Mouse (Mus musculus) stomach, embryonic 14.5 days (tissue): Measurements from ENCODE around the gene Casp4. TPM values are rescaled to one million over a fixed set of nuclear protein-coding genes. Genes with fewer than 3 reads are reported as not detected.

ENCODE experiments used
- ATAC-seq: fragments of 200-750 bp; cut with Nextera tagmentation; 2 replicates; pipeline ENCODE4 v1.8.0; 2017; ENCODE audit warnings: low read depth, moderate TSS enrichment; ENCODE audit not compliant: insufficient number of reproducible peaks, insufficient read depth, low FRiP score
- H3K27ac ChIP-seq: fragments of 300-500 bp; sonication (generic); 2 replicates; pipeline ENCODE4 v1.5.1; 2014; ENCODE audit warnings: mild to moderate bottlenecking, low read length, moderate library complexity, mixed read lengths
- H3K27me3 ChIP-seq: fragments of 300-500 bp; sonication (generic); 2 replicates; pipeline ENCODE4 v1.6.1; 2014; ENCODE audit warnings: low read length, control low read depth, mixed read lengths; ENCODE audit not compliant: control insufficient read depth, insufficient read depth
- H3K36me3 ChIP-seq: fragments of 300-500 bp; sonication (generic); 2 replicates; pipeline ENCODE4 v1.6.1; 2014; ENCODE audit warnings: mild to moderate bottlenecking, control low read depth, low read length, moderate library complexity, mixed read lengths; ENCODE audit not compliant: control insufficient read depth, insufficient read depth
- H3K4me1 ChIP-seq: fragments of 300-500 bp; sonication (generic); 2 replicates; pipeline ENCODE4 v1.6.1; 2014; ENCODE audit warnings: low read length, control low read depth, mixed read lengths; ENCODE audit not compliant: control insufficient read depth, insufficient read depth
- H3K4me2 ChIP-seq: fragments of 300-500 bp; sonication (generic); replicated peaks from 2 replicates; pipeline ENCODE4 v1.6.1; 2014; ENCODE audit warnings: low read depth, low read length, control low read depth
- H3K4me3 ChIP-seq: fragments of 300-500 bp; sonication (generic); 2 replicates; pipeline ENCODE4 v1.5.1; 2014; ENCODE audit warnings: low read depth, low read length, control low read depth
- H3K9ac ChIP-seq: fragments of 300-500 bp; sonication (generic); replicated peaks from 2 replicates; pipeline ENCODE4 v1.6.1; 2014; ENCODE audit warnings: low read depth, mild to moderate bottlenecking, control low read depth, low read length, moderate library complexity, mixed read lengths
- H3K9me3 ChIP-seq: fragments of 300-500 bp; sonication (generic); 2 replicates; pipeline ENCODE4 v1.6.1; 2016; ENCODE audit warnings: low read depth, low read length, control low read depth; ENCODE audit not compliant: control insufficient read depth
- whole genome bisulfite sequencing: fragments of 180-500 bp; shearing (Covaris S2); extraction: QIAGEN DNeasy Blood & Tissue Kit; methylation state at CpG from one replicate; pipeline ENCODE4 v1.1.7; 2014; 5-methylcytosine and 5-hydroxymethylcytosine counted together
- polyA plus RNA-seq: library from polyadenylated mRNA; unstranded; fragments of >200 nt; fragmentation: Nextera tagmentation; extraction: Ambion mirVana; gene quantifications from 2 replicates; pipeline ENCODE4 v1.2.1, GENCODE M21; 2014

Casp4 gene
- polyA plus RNA-seq, 1 experiment from 2014 or later, result 0.93 TPM

GRCm38 (mm10) chr9:5298329-5299131, 10.1 kb upstream of the Casp4 start, which contains the start of gene Casp1:
TSS of gene Casp1 (plus strand) at chr9:5298517.
- WGBS, result 81% methylated on average over 11 of the region's 11 CpGs
- Histone ChIP-seq H3K4me2 (no peak within 1 kb of the TSS), H3K4me3 (no peak within 1 kb of the TSS), H3K9ac (no peak within 1 kb of the TSS), H3K4me1 (no peaks in the 10 kb centered on the region), H3K36me3 (no peaks in the 10 kb centered on the region), H3K9me3 (no peaks in the 10 kb centered on the region), H3K27me3 (no peaks in the 10 kb centered on the region), H3K27ac (no peak within 1 kb of the TSS)
- ATAC-seq, result no peak

- Histone ChIP-seq H3K36me3 (no peaks in the 10 kb centered on the region), H3K9me3 (no peaks in the 10 kb centered on the region)
- 76% methylated on average over 2 of the region's 2 CpGs for WGBS
These were observed 9.6 kb upstream of the Casp4 start for GRCm38 (mm10) chr9:5299132-5299381.

DNA sequence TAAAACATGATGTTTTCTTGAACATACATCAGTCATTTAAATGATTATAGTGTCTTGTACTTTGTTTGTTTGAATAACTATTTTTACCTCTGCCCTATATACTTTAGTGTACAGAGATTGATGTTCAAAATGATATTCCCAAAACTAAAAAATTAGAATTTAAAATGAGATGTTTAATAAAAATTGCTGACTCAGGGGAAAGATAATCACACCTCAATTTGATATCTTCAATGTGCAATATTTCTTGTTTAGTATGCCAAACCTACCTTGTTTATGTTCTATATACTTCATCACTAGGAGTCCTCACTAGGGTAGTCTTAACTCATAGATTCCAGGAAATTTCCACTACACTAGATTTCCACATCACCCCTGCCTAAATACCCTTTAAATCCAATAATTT, 1.5 kb downstream of the Casp4 start:
- H3K27ac ChIP-seq, result no peak overlapping the region
- no peak overlapping the region for H3K4me3 ChIP-seq
- no peaks in the 10 kb centered on the region for H3K9me3 ChIP-seq
- no peaks in the 10 kb centered on the region for H3K27me3 ChIP-seq
- no peak overlapping the region for H3K4me2 ChIP-seq
- no peak for ATAC-seq
- no peaks in the 10 kb centered on the region for H3K4me1 ChIP-seq
- no peak overlapping the region for H3K9ac ChIP-seq
- H3K36me3 ChIP-seq, result no peaks in the 10 kb centered on the region

More at GRCm38 (mm10) chr9:5299132-5299381, 9.6 kb upstream of the Casp4 start:
- H3K4me2 ChIP-seq, result no peak overlapping the region
- ATAC-seq, result no peak
- H3K4me3 ChIP-seq, result no peak overlapping the region
- H3K9ac ChIP-seq, result no peak overlapping the region
- no peaks in the 10 kb centered on the region for H3K4me1 ChIP-seq
- H3K27me3 ChIP-seq, result no peaks in the 10 kb centered on the region
- no peak overlapping the region for H3K27ac ChIP-seq

DNA sequence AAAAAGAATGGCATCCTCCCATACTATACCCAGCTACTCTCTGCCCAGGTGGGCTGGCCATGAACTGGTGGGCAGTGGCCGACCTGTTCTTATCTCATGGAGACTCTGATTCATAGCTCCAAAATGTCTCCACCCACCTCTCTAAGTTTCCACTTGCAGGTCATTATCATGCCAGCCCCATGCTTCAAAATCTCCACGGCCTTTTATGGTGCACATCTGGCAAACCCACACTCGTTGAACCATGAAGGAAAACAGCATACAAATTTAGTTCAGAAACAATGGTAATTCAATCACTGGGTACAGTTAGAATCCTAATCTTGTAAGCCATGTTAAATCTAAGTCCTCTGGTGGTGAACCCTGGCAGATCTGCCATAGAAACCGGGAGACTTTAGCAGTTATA, 2.8 kb downstream of the Casp4 start:
- no peaks in the 10 kb centered on the region for H3K4me1 ChIP-seq
- no peak overlapping the region for H3K4me2 ChIP-seq
- no peak overlapping the region for H3K4me3 ChIP-seq
- no peak for ATAC-seq
- no peaks in the 10 kb centered on the region for H3K9me3 ChIP-seq
- H3K27ac ChIP-seq, result no peak overlapping the region
- no peak overlapping the region for H3K9ac ChIP-seq
- no peaks in the 10 kb centered on the region for H3K36me3 ChIP-seq
- WGBS, result 79% methylated on average over 4 of the region's 4 CpGs
- H3K27me3 ChIP-seq, result no peaks in the 10 kb centered on the region

GRCm38 (mm10) chr9:5328204-5328603, 19.6 kb downstream of the Casp4 start:
- Histone ChIP-seq H3K4me1 (no peaks in the 10 kb centered on the region), H3K9ac (no peak overlapping the region), H3K36me3 (no peaks in the 10 kb centered on the region), H3K27ac (no peak overlapping the region), H3K4me2 (no peak overlapping the region), H3K4me3 (no peak overlapping the region), H3K9me3 (no peaks in the 10 kb centered on the region), H3K27me3 (no peaks in the 10 kb centered on the region)
- no peak for ATAC-seq
- 67% methylated on average over 3 of the region's 3 CpGs for WGBS

DNA sequence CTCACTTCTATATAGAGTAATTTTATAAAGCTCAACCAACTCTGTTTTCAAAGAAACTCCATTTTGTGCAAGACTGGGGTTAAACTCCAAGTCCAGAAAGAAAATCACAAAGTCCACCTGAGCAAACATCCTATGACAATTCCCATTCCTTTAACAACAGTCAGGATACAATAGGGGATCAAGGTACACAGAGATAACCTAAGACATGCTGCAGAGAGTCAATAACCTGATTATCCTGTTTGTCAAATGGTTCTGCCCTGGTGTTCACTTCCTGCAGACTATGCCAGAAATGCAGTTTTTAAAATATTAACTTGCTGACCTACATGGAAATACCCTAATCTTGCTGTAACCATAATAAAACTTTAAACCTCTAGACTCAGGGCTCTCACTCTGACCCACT, 23.8 kb downstream of the Casp4 start:
- H3K27me3 ChIP-seq, result no peaks in the 10 kb centered on the region
- H3K4me1 ChIP-seq, result no peaks in the 10 kb centered on the region
- H3K9me3 ChIP-seq, result no peaks in the 10 kb centered on the region
- H3K27ac ChIP-seq, result no peak overlapping the region
- H3K9ac ChIP-seq, result no peak overlapping the region
- 0 out of 2 replicates have a peak, but pooled peaks have one; percentile 58 for ATAC-seq
- H3K4me2 ChIP-seq, result no peak overlapping the region
- no peak overlapping the region for H3K4me3 ChIP-seq
- H3K36me3 ChIP-seq, result no peaks in the 10 kb centered on the region

GRCm38 (mm10) chr9:5333422-5333821, 24.8 kb downstream of the Casp4 start:
- Histone ChIP-seq H3K4me3 (no peak overlapping the region), H3K4me1 (no peaks in the 10 kb centered on the region), H3K27ac (no peak overlapping the region), H3K9ac (no peak overlapping the region), H3K36me3 (no peaks in the 10 kb centered on the region), H3K4me2 (no peak overlapping the region), H3K27me3 (no peaks in the 10 kb centered on the region), H3K9me3 (no peaks in the 10 kb centered on the region)
- ATAC-seq, result no peak
- WGBS, result 88% methylated on average over 1 of the region's 1 CpGs

GRCm38 (mm10) chr9:5343092-5343491, 34.5 kb downstream of the Casp4 start:
- Histone ChIP-seq H3K4me2 (no peak overlapping the region), H3K27me3 (no peaks in the 10 kb centered on the region), H3K36me3 (no peaks in the 10 kb centered on the region), H3K4me1 (no peaks in the 10 kb centered on the region), H3K9ac (no peak overlapping the region), H3K27ac (no peak overlapping the region), H3K4me3 (no peak overlapping the region), H3K9me3 (no peaks in the 10 kb centered on the region)
- no peak for ATAC-seq
- WGBS, result 79% methylated on average over 1 of the region's 1 CpGs

DNA sequence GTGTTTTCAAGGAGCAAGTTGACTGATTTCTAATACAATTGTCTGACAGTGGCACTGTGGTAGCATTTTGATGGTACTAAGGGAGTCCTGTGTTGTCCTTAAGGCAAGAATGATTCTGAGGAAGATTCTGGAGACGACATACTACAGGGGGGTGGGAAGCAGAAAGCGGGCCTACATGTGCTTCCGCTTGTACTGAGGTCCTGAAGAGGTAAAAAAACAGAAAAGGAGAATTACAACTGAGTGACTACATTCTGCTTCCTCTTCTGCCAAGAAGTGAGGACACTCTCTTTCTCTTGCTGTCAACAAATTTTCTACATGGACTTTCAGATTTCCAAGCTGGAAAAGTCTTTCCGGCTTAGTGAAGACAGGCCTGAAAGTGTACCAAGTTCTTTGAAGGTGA, 35.5 kb downstream of the Casp4 start:
- Histone ChIP-seq H3K9me3 (no peaks in the 10 kb centered on the region), H3K36me3 (no peaks in the 10 kb centered on the region), H3K4me3 (no peak overlapping the region), H3K4me1 (no peaks in the 10 kb centered on the region), H3K4me2 (no peak overlapping the region), H3K27me3 (no peaks in the 10 kb centered on the region), H3K9ac (no peak overlapping the region), H3K27ac (no peak overlapping the region)
- WGBS, result 86% methylated on average over 4 of the region's 4 CpGs
- no peak for ATAC-seq
